Mouse (Mus musculus) midbrain, embryonic 13.5 days (tissue): ENCODE measurements at regions not wholly inside any gene's neighbourhood (a gene's known extent, or its start where the extent isn't known, plus 50 kb on each side); places are given as distances from the start of the nearest gene placed in this dataset.

Experiments
- ATAC-seq: fragments of 200-750 bp; cut with Nextera tagmentation; 2 replicates; pipeline ENCODE4 v1.8.0; 2017; ENCODE audit warnings: mild to moderate bottlenecking, moderate TSS enrichment, moderate library complexity
- H3K27ac ChIP-seq: fragments of 300-500 bp; sonication (generic); 2 replicates; pipeline ENCODE4 v1.5.1; 2015; ENCODE audit warnings: inconsistent platforms, mild to moderate bottlenecking, moderate library complexity
- H3K27me3 ChIP-seq: fragments of 300-500 bp; sonication (generic); 2 replicates; pipeline ENCODE4 v1.6.1; 2015; ENCODE audit warnings: mild to moderate bottlenecking, inconsistent platforms
- H3K36me3 ChIP-seq: fragments of 300-500 bp; sonication (generic); 2 replicates; pipeline ENCODE4 v1.6.1; 2015; ENCODE audit warnings: mild to moderate bottlenecking, inconsistent platforms
- H3K4me1 ChIP-seq: fragments of 300-500 bp; sonication (generic); replicated peaks from 2 replicates; pipeline ENCODE4 v1.6.1; 2015; ENCODE audit warnings: inconsistent platforms
- H3K4me2 ChIP-seq: fragments of 300-500 bp; sonication (generic); replicated peaks from 2 replicates; pipeline ENCODE4 v1.6.1; 2015; ENCODE audit warnings: moderate library complexity, mild to moderate bottlenecking, inconsistent platforms
- H3K4me3 ChIP-seq: fragments of 300-500 bp; sonication (generic); replicated peaks from 2 replicates; pipeline ENCODE4 v1.5.1; 2015; ENCODE audit warnings: mild to moderate bottlenecking, inconsistent platforms
- H3K9ac ChIP-seq: fragments of 300-500 bp; sonication (generic); replicated peaks from 2 replicates; pipeline ENCODE4 v1.6.1; 2015; ENCODE audit warnings: mild to moderate bottlenecking, inconsistent platforms
- H3K9me3 ChIP-seq: fragments of 300-500 bp; sonication (generic); 2 replicates; pipeline ENCODE4 v1.6.1; 2016; ENCODE audit warnings: mild to moderate bottlenecking, inconsistent platforms
- WGBS: fragments of 180-500 bp; shearing (Covaris S2); methylation state at CpG from one replicate; pipeline ENCODE4 v1.1.7; 2015; 5-methylcytosine and 5-hydroxymethylcytosine counted together

DNA sequence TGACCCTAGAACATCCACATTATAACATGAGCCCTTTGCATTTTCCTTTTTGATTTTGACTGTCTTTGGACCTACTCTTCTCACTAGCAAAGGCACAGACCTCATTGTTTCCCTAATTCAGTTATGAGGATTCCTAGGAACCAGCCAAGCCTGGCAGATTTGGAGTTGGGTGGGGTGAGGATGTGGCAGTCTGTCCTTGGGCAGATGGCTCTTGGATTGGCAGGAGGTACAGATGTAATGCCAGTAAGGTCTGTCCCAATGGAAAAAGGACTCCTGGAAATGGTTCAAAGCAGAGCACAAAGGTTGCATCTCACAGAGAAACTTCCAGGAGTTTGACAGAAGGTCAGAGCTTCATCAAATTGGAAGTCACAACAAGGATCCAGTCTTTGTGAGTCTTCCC is 121.2 kb downstream of the Ttc32 start:
- no peaks in the 10 kb centered on the region for H3K27me3 ChIP-seq
- no peak overlapping the region for H3K4me2 ChIP-seq
- no peak for ATAC-seq
- H3K36me3 ChIP-seq: no peaks in the 10 kb centered on the region
- H3K27ac ChIP-seq: no peak overlapping the region
- no peaks in the 10 kb centered on the region for H3K4me1 ChIP-seq
- H3K4me3 ChIP-seq: no peak overlapping the region
- H3K9ac ChIP-seq: no peak overlapping the region
- H3K9me3 ChIP-seq: no peaks in the 10 kb centered on the region

DNA sequence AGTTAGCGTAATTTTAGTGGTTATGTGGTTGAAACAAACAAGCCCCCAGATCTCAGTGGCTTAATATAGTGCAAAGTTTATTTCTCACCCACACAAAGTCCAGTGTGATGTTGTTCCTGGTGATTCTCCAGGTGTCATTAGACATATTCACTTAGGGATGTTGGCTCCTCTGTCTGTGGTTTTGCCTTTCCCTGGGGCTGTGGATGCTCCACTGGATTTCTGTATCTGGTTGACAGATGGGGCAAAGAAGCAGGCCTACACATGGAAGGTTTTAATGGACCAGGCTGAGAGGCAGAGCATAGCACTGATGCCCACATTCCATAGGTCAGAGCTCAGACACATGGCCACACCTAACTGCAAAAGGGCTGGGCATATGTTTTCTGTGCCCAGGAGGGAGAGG is 121.6 kb downstream of the Ttc32 start:
- ATAC-seq: no peak

GRCm38 (mm10) chr12:9154491-9154890 is 124.7 kb downstream of the Ttc32 start:
- no peaks in the 10 kb centered on the region for H3K9me3 ChIP-seq
- no peaks in the 10 kb centered on the region for H3K36me3 ChIP-seq
- no peak overlapping the region for H3K27ac ChIP-seq
- ATAC-seq: no peak
- H3K27me3 ChIP-seq: no peaks in the 10 kb centered on the region
- H3K4me2 ChIP-seq: no peak overlapping the region
- no peak overlapping the region for H3K4me3 ChIP-seq
- 91% methylated on average over 2 of the region's 2 CpGs for WGBS
- no peaks in the 10 kb centered on the region for H3K4me1 ChIP-seq
- H3K9ac ChIP-seq: no peak overlapping the region

More for the DNA sequence above, 121.6 kb downstream of the Ttc32 start:
- no peaks in the 10 kb centered on the region for H3K9me3 ChIP-seq
- H3K4me2 ChIP-seq: no peak overlapping the region
- no peaks in the 10 kb centered on the region for H3K36me3 ChIP-seq
- 87% methylated on average over 1 of the region's 1 CpGs for WGBS
- no peaks in the 10 kb centered on the region for H3K4me1 ChIP-seq
- H3K4me3 ChIP-seq: no peak overlapping the region
- no peak overlapping the region for H3K9ac ChIP-seq
- no peaks in the 10 kb centered on the region for H3K27me3 ChIP-seq
- no peak overlapping the region for H3K27ac ChIP-seq

DNA sequence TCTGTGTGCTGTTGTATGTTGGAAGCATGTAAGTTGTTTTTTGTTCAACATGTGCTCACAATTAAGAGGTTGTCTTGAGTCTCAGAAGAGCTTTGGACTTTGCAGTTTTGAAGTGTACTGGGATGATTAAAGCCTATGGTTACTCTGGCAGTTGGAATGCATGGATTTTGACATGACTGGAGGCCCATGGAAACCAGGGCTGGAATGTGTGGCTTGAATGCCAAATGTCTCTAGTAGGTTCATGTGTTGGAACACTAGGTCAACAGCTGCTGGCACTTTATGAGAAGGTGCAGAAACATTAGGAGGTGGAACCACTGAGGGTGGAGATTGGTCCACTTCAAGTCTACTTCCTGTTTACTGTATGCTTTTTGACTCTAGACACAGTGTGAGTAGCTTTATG is 127.0 kb downstream of the Ttc32 start:
- Histone ChIP-seq H3K4me3 (no peak overlapping the region), H3K4me2 (no peak overlapping the region), H3K27ac (no peak overlapping the region), H3K36me3 (no peaks in the 10 kb centered on the region), H3K27me3 (no peaks in the 10 kb centered on the region), H3K9me3 (no peaks in the 10 kb centered on the region), H3K9ac (no peak overlapping the region), H3K4me1 (no peaks in the 10 kb centered on the region)
- no peak for ATAC-seq

GRCm38 (mm10) chr12:9158751-9159150 is 129.0 kb downstream of the Ttc32 start:
- no peaks in the 10 kb centered on the region for H3K36me3 ChIP-seq
- ATAC-seq: no peak
- no peaks in the 10 kb centered on the region for H3K4me1 ChIP-seq
- H3K27me3 ChIP-seq: no peaks in the 10 kb centered on the region
- WGBS: 82% methylated on average over 5 of the region's 5 CpGs
- no peak overlapping the region for H3K9ac ChIP-seq
- H3K4me2 ChIP-seq: no peak overlapping the region
- H3K9me3 ChIP-seq: no peaks in the 10 kb centered on the region
- no peak overlapping the region for H3K27ac ChIP-seq
- no peak overlapping the region for H3K4me3 ChIP-seq

DNA sequence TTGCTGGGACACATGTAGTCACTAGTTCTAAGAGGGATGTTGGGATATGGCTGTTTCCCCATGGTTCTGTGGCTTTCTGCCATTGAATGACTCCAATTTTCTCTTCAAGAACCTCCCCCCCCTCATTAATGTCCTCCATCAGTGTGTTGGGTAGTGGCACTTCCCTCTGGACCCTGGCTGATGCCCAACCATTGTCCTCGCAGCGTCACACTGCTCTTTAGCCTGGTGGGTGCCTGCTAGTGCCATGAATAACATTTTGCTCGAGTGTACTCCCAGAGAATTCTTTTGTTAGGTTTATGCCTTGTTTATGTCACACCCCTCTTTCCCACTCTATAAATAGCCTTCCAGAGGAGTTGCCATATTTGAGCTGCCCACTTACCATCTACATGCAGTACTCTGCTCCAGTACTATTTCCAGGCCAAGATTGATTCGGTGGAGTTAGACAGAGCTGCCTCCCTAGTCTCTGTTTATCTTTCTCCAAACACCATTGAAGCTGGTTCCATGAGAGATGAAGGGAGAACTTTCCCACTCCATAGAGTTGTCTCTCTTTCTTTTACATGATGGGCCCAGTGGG is 135.7 kb downstream of the Ttc32 start:
- no peaks in the 10 kb centered on the region for H3K27me3 ChIP-seq
- no peaks in the 10 kb centered on the region for H3K4me1 ChIP-seq
- no peaks in the 10 kb centered on the region for H3K9me3 ChIP-seq
- WGBS: 82% methylated on average over 4 of the region's 4 CpGs
- H3K9ac ChIP-seq: no peak overlapping the region
- H3K4me3 ChIP-seq: no peak overlapping the region
- no peak overlapping the region for H3K27ac ChIP-seq
- no peaks in the 10 kb centered on the region for H3K36me3 ChIP-seq
- H3K4me2 ChIP-seq: no peak overlapping the region
- ATAC-seq: no peak

- Histone ChIP-seq H3K9me3 (no peaks in the 10 kb centered on the region), H3K4me1 (no peaks in the 10 kb centered on the region), H3K27ac (no peak overlapping the region), H3K27me3 (no peaks in the 10 kb centered on the region), H3K4me2 (no peak overlapping the region), H3K36me3 (no peaks in the 10 kb centered on the region), H3K9ac (no peak overlapping the region), H3K4me3 (no peak overlapping the region)
- 62% methylated on average over 10 of the region's 10 CpGs for WGBS
- ATAC-seq: peak; percentile 95
Observed at GRCm38 (mm10) chr12:9166218-9166908, 136.6 kb downstream of the Ttc32 start.

GRCm38 (mm10) chr12:9169008-9169407 is 139.2 kb downstream of the Ttc32 start:
- Histone ChIP-seq H3K27me3 (no peaks in the 10 kb centered on the region), H3K9me3 (no peaks in the 10 kb centered on the region), H3K9ac (no peak overlapping the region), H3K27ac (no peak overlapping the region), H3K4me1 (no peaks in the 10 kb centered on the region), H3K4me3 (no peak overlapping the region), H3K36me3 (no peaks in the 10 kb centered on the region), H3K4me2 (no peak overlapping the region)
- WGBS: 79% methylated on average over 3 of the region's 3 CpGs
- ATAC-seq: no peak

DNA sequence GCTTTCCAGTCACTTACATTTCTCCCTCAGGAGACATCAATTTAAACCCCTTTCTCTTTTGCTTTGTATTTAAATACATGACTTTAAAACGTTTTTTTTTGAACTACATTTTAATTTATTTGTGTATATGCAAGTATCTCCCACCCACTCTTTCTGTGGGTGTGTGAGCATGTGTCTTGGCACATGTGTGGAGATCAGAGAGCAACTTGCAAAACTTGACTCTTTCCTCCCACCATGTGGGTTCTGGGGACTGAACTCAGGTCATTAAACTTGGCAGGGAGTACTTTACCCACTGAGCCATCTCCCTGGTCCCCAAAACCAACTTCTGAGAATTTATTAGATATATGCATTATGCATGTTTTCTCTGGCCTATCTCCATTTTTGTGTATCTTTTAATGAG is 143.9 kb downstream of the Ttc32 start:
- WGBS: 23% methylated on average over 1 of the region's 1 CpGs
- Histone ChIP-seq H3K9ac (no peak overlapping the region), H3K4me3 (no peak overlapping the region), H3K27me3 (no peaks in the 10 kb centered on the region), H3K4me2 (no peak overlapping the region), H3K9me3 (no peaks in the 10 kb centered on the region), H3K27ac (no peak overlapping the region), H3K36me3 (no peaks in the 10 kb centered on the region), H3K4me1 (no peaks in the 10 kb centered on the region)
- no peak for ATAC-seq

GRCm38 (mm10) chr12:9174327-9174726 is 144.5 kb downstream of the Ttc32 start:
- no peak for ATAC-seq
- Histone ChIP-seq H3K4me3 (no peak overlapping the region), H3K36me3 (no peaks in the 10 kb centered on the region), H3K27ac (no peak overlapping the region), H3K9ac (no peak overlapping the region), H3K9me3 (no peaks in the 10 kb centered on the region), H3K27me3 (no peaks in the 10 kb centered on the region), H3K4me1 (no peaks in the 10 kb centered on the region), H3K4me2 (no peak overlapping the region)
- 57% methylated on average over 9 of the region's 9 CpGs for WGBS

DNA sequence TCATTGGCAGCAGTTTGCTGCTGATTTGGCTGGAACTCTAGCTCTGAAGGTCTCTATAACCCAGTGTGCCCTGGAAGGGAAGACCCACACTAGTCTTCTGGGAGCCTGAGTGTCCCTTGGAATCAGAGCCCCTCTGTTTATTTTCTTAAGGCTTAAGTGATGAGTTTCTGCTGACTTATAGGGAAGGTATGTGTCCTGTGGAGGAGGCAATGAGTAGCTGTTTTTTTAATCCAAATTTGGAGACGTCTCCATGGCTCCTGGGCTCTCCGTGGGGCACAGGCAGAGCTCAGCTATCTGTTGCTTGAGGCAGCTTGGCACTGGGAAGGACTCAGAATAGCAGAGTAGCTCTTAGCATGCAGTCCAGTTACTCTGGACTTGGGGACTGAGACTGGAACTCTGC is 146.4 kb downstream of the Ttc32 start:
- no peak for ATAC-seq
- Histone ChIP-seq H3K4me2 (no peak overlapping the region), H3K36me3 (no peaks in the 10 kb centered on the region), H3K27ac (no peak overlapping the region), H3K4me1 (no peaks in the 10 kb centered on the region), H3K4me3 (no peak overlapping the region), H3K27me3 (no peaks in the 10 kb centered on the region), H3K9me3 (no peaks in the 10 kb centered on the region), H3K9ac (no peak overlapping the region)
- 73% methylated on average over 2 of the region's 2 CpGs for WGBS

DNA sequence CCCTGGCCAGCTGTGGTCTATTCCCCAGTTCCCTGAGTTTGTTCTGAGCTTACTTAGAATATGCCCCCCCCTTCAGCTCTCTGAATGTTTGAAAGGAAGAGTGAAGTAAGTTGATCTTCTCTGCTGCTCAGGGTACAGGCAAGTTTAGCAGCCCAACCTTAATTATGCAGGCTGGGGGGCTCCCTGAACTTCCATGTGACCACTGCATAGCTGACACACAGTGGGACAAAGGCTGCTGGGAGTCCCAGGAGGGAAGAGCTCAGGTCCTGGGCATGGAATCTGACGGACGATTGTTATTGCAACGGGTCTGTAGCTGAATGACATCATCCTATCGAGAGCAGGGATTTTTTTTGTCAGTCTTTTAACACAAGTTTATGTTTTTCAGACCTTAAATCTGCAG is 148.8 kb downstream of the Ttc32 start:
- Histone ChIP-seq H3K4me2 (no peak overlapping the region), H3K4me3 (no peak overlapping the region), H3K27me3 (no peaks in the 10 kb centered on the region), H3K27ac (no peak overlapping the region), H3K9ac (no peak overlapping the region), H3K9me3 (no peaks in the 10 kb centered on the region), H3K4me1 (no peaks in the 10 kb centered on the region), H3K36me3 (no peaks in the 10 kb centered on the region)
- no peak for ATAC-seq
- WGBS: 82% methylated on average over 4 of the region's 4 CpGs

- 74% methylated on average over 4 of the region's 4 CpGs for WGBS
- Histone ChIP-seq H3K9me3 (no peaks in the 10 kb centered on the region), H3K4me2 (no peak overlapping the region), H3K27ac (no peak overlapping the region), H3K9ac (no peak overlapping the region), H3K4me1 (no peaks in the 10 kb centered on the region), H3K27me3 (no peaks in the 10 kb centered on the region), H3K4me3 (no peak overlapping the region), H3K36me3 (no peaks in the 10 kb centered on the region)
- ATAC-seq: no peak
Observed at GRCm38 (mm10) chr12:9180677-9181076, 150.9 kb downstream of the Ttc32 start.
